Mouse (Mus musculus) ES-Bruce4 (cell line): ENCODE data around the gene Gm12166.

Experiments
- CTCF ChIP-seq: IDR thresholded peaks from one replicate; pipeline ENCODE4 v1.8.1; 2011; ENCODE audit warnings: low read depth, low read length
- EP300 ChIP-seq: IDR thresholded peaks from 2 replicates; pipeline ENCODE4 v1.6.1; 2011; ENCODE audit warnings: low read depth, low read length; ENCODE audit not compliant: insufficient read depth
- POLR2A ChIP-seq: IDR thresholded peaks from one replicate; pipeline ENCODE4 v1.8.1; 2011; ENCODE audit warnings: low read length; ENCODE audit not compliant: insufficient read depth

- no peak for TF ChIP-seq POLR2A
- peak; percentile 84 for TF ChIP-seq EP300
- TF ChIP-seq CTCF: peak; percentile 22
These were observed 11.0 kb upstream of the Gm12166 start for GRCm38 (mm10) chr11:46062993-46063731.
